Mouse (Mus musculus): Measurements from ENCODE around the gene Rom1. TPM values are rescaled to one million over a fixed set of nuclear protein-coding genes. Genes with fewer than 3 reads are reported as not detected.
A peak's percentile ranks its signal among the peaks of the same experiment; 100 is the strongest.
"Not testable (repeated sequence)": the region's sequence is repeated elsewhere in the genome, so short reads cannot be mapped to it uniquely, and the experiment has no call there.

The Rom1 gene
- polyA plus RNA-seq, 1 experiment from 2014 or later: 5.7 TPM

GRCm38 (mm10) chr19:8897865-8898495 lies 31.2 kb downstream of the Rom1 start, which contains the start of gene Ganab:
Gene Ganab, plus strand, starts transcription at chr19:8898071.
- Histone ChIP-seq H3K9ac (replicated peaks; ENCODE audit: low read depth) (peak within 1 kb of the TSS; percentile 91), H3K4me2 (replicated peaks; ENCODE audit: low read depth, low read length) (peak within 1 kb of the TSS; percentile 92), H3K36me3 (ENCODE audit: insufficient read depth, low read length) (no peaks in the 10 kb centered on the region), H3K27ac (ENCODE audit: low read length) (peak within 1 kb of the TSS; percentile 88), H3K4me1 (ENCODE audit: insufficient read depth, low read depth, low read length) (peaks cover 6% of the 10 kb centered on the region; the same call in 1 of the 2 replicates), H3K9me3 (ENCODE audit: low read length) (no peaks in the 10 kb centered on the region), H3K27me3 (replicated peaks; ENCODE audit: insufficient read depth, low read length) (no peaks in the 10 kb centered on the region), H3K4me3 (ENCODE audit: low read depth, low read length) (peak within 1 kb of the TSS; percentile 95)
- WGBS: 2% methylated on average over 53 of the region's 53 CpGs
- peak; percentile 40 for TF ChIP-seq CTCF (IDR thresholded peaks at IDR 0.05)
- no peak for TF ChIP-seq EP300 (IDR thresholded peaks at IDR 0.05)
- ATAC-seq: peak; percentile 100
- peak; percentile 99 for DNase-seq (ENCODE audit: low spot score)

GRCm38 (mm10) chr19:8897211-8897864 lies 31.8 kb downstream of the Rom1 start:
- WGBS: 16% methylated on average over 21 of the region's 21 CpGs
- H3K9me3 ChIP-seq (ENCODE audit: low read length); H3K4me1 ChIP-seq (ENCODE audit: insufficient read depth, low read depth, low read length); H3K27me3 ChIP-seq (replicated peaks; ENCODE audit: insufficient read depth, low read length); DNase-seq (ENCODE audit: low spot score); H3K36me3 ChIP-seq (ENCODE audit: insufficient read depth, low read length): not testable (repeated sequence)
- H3K27ac ChIP-seq (ENCODE audit: low read length): peak overlapping the region; percentile 59
- H3K4me3 ChIP-seq (ENCODE audit: low read depth, low read length): peak overlapping the region; percentile 95
- peak overlapping the region; percentile 50 for H3K9ac ChIP-seq (replicated peaks; ENCODE audit: low read depth)
- peak; percentile 45 for ATAC-seq
- peak overlapping the region; percentile 92 for H3K4me2 ChIP-seq (replicated peaks; ENCODE audit: low read depth, low read length)

- not testable (repeated sequence) for ATAC-seq; H3K9me3 ChIP-seq (ENCODE audit: low read length); H3K27ac ChIP-seq (ENCODE audit: low read length); H3K9ac ChIP-seq (replicated peaks; ENCODE audit: low read depth); H3K27me3 ChIP-seq (replicated peaks; ENCODE audit: insufficient read depth, low read length); H3K36me3 ChIP-seq (ENCODE audit: insufficient read depth, low read length); DNase-seq (ENCODE audit: low spot score); H3K4me1 ChIP-seq (ENCODE audit: insufficient read depth, low read depth, low read length); H3K4me3 ChIP-seq (ENCODE audit: low read depth, low read length); H3K4me2 ChIP-seq (replicated peaks; ENCODE audit: low read depth, low read length)
- WGBS: 77% methylated on average over 5 of the region's 5 CpGs
These were observed 32.9 kb downstream of the Rom1 start for GRCm38 (mm10) chr19:8896231-8896630.

- Histone ChIP-seq H3K9ac (replicated peaks; ENCODE audit: low read depth) (no peak overlapping the region), H3K27ac (ENCODE audit: low read length) (no peak overlapping the region), H3K4me2 (replicated peaks; ENCODE audit: low read depth, low read length) (no peak overlapping the region), H3K4me3 (ENCODE audit: low read depth, low read length) (no peak overlapping the region), H3K36me3 (ENCODE audit: insufficient read depth, low read length) (no peaks in the 10 kb centered on the region), H3K4me1 (ENCODE audit: insufficient read depth, low read depth, low read length) (peaks cover 6% of the 10 kb centered on the region; the same call in 1 of the 2 replicates), H3K27me3 (replicated peaks; ENCODE audit: insufficient read depth, low read length) (no peaks in the 10 kb centered on the region), H3K9me3 (ENCODE audit: low read length) (no peaks in the 10 kb centered on the region)
- WGBS: 89% methylated on average over 9 of the region's 9 CpGs
- TF ChIP-seq EP300 (IDR thresholded peaks at IDR 0.05) (no peak), CTCF (IDR thresholded peaks at IDR 0.05) (no peak)
- ATAC-seq (no peak), DNase-seq (ENCODE audit: low spot score) (no peak)
These were observed 33.7 kb downstream of the Rom1 start for GRCm38 (mm10) chr19:8895397-8895960.

- Histone ChIP-seq H3K9me3 (ENCODE audit: low read length) (no peaks in the 10 kb centered on the region), H3K27me3 (replicated peaks; ENCODE audit: insufficient read depth, low read length) (no peaks in the 10 kb centered on the region), H3K36me3 (ENCODE audit: insufficient read depth, low read length) (no peaks in the 10 kb centered on the region), H3K9ac (replicated peaks; ENCODE audit: low read depth) (peak within 1 kb of the TSS; percentile 81), H3K4me3 (ENCODE audit: low read depth, low read length) (peak within 1 kb of the TSS; percentile 88), H3K4me1 (ENCODE audit: insufficient read depth, low read depth, low read length) (peaks cover 4% of the 10 kb centered on the region; the same call in 1 of the 2 replicates), H3K27ac (ENCODE audit: low read length) (peak within 1 kb of the TSS; percentile 91), H3K4me2 (replicated peaks; ENCODE audit: low read depth, low read length) (peak within 1 kb of the TSS; percentile 95)
- DNase-seq (ENCODE audit: low spot score) (peak; percentile 92), ATAC-seq (peak; percentile 50)
- TF ChIP-seq CTCF (IDR thresholded peaks at IDR 0.05): no peak
- no peak for TF ChIP-seq EP300 (IDR thresholded peaks at IDR 0.05)
- 1% methylated on average over 54 of the region's 54 CpGs for WGBS
These were observed 36.1 kb downstream of the Rom1 start, which contains the start of gene Ints5 for GRCm38 (mm10) chr19:8892829-8893766. Gene Ints5, plus strand, starts transcription at chr19:8893005.
